Mouse (Mus musculus) adrenal gland, postnatal 14 days (tissue): ENCODE results near the gene Gm815. TPM values are rescaled to one million over a fixed set of nuclear protein-coding genes. Genes with fewer than 3 reads are reported as not detected.

ENCODE experiments used
- DNase-seq: peaks from one replicate; pipeline ENCODE4 v3.0.0; 2021; ENCODE audit warnings: mixed read lengths
- long read RNA-seq, 2 experiments: library from polyadenylated mRNA; stranded (forward); transcript quantifications; one replicate each; pipeline ENCODE4 v2.0.0; 2021
- total RNA-seq: library from RNA; stranded (reverse); gene quantifications from 2 replicates; pipeline ENCODE4 v1.2.3, GENCODE M21; 2021

Gene Gm815
- total RNA-seq = not detected in 2 replicates
- long read RNA-seq, experiment 1 = 0 reads
- long read RNA-seq, experiment 2 = 0 reads

GRCm38 (mm10) chr19:26885616-26886015, at the start of gene Gm815:
Gene Gm815 (plus strand): TSS chr19:26885881.
- no peak for DNase-seq

- DNase-seq = no peak
These were observed 48.1 kb upstream of the Gm815 start for GRCm38 (mm10) chr19:26837626-26838025.

- no peak for DNase-seq
These were observed 41.8 kb upstream of the Gm815 start for GRCm38 (mm10) chr19:26843896-26844295.

- DNase-seq = no peak
These were observed 40.9 kb upstream of the Gm815 start for GRCm38 (mm10) chr19:26844813-26845212.

GRCm38 (mm10) chr19:26845276-26846016, 40.2 kb upstream of the Gm815 start:
- DNase-seq = peak; percentile 90

GRCm38 (mm10) chr19:26846017-26846285, 39.7 kb upstream of the Gm815 start:
- no peak for DNase-seq

GRCm38 (mm10) chr19:26851017-26851782, 34.5 kb upstream of the Gm815 start:
- no peak for DNase-seq

GRCm38 (mm10) chr19:26852325-26852900, 33.3 kb upstream of the Gm815 start:
- DNase-seq = no peak

- no peak for DNase-seq
These were observed 31.9 kb upstream of the Gm815 start for GRCm38 (mm10) chr19:26853701-26854282.

- DNase-seq = no peak
These were observed 31.0 kb upstream of the Gm815 start for GRCm38 (mm10) chr19:26854661-26855060.

GRCm38 (mm10) chr19:26855152-26855551, 30.5 kb upstream of the Gm815 start:
- DNase-seq = no peak

- DNase-seq = no peak
These were observed 27.1 kb upstream of the Gm815 start for GRCm38 (mm10) chr19:26858427-26859194.

GRCm38 (mm10) chr19:26859195-26859570, 26.5 kb upstream of the Gm815 start:
- DNase-seq = peak; percentile 19

GRCm38 (mm10) chr19:26863662-26864061, 22.0 kb upstream of the Gm815 start:
- DNase-seq = peak; percentile 69

GRCm38 (mm10) chr19:26864975-26865690, 20.5 kb upstream of the Gm815 start:
- DNase-seq = no peak

- peak; percentile 28 for DNase-seq
These were observed 19.9 kb upstream of the Gm815 start for GRCm38 (mm10) chr19:26865736-26866135.

GRCm38 (mm10) chr19:26869591-26869990, 16.1 kb upstream of the Gm815 start:
- no peak for DNase-seq

GRCm38 (mm10) chr19:26870280-26870679, 15.4 kb upstream of the Gm815 start:
- DNase-seq = no peak

- no peak for DNase-seq
These were observed 14.6 kb upstream of the Gm815 start for GRCm38 (mm10) chr19:26871096-26871495.

- DNase-seq = no peak
These were observed 12.8 kb upstream of the Gm815 start for GRCm38 (mm10) chr19:26872886-26873285.

GRCm38 (mm10) chr19:26875601-26876000, 10.1 kb upstream of the Gm815 start:
- no peak for DNase-seq
